Mouse (Mus musculus) liver, postnatal 0 days (tissue): ENCODE results near the gene Myo15b. TPM values are rescaled to one million over a fixed set of nuclear protein-coding genes. Genes with fewer than 3 reads are reported as not detected.

Experiments
- ATAC-seq: fragments of 200-750 bp; cut with Nextera tagmentation; 2 replicates; pipeline ENCODE4 v1.8.0; 2017; ENCODE audit warnings: mild to moderate bottlenecking, moderate library complexity
- DNase-seq: peaks from one replicate; pipeline ENCODE4 v3.0.0-alpha.2; 2016
- H3K27ac ChIP-seq: fragments of 300-500 bp; sonication (generic); 2 replicates; pipeline ENCODE4 v1.5.1; 2014; ENCODE audit warnings: antibody characterized with exemption, moderate library complexity, mild to moderate bottlenecking, low read depth
- H3K27me3 ChIP-seq: fragments of 300-500 bp; sonication (generic); 2 replicates; pipeline ENCODE4 v1.6.1; 2014; ENCODE audit warnings: low read length, control low read depth, mixed read lengths; ENCODE audit not compliant: insufficient read depth
- H3K36me3 ChIP-seq: fragments of 300-500 bp; sonication (generic); replicated peaks from 2 replicates; pipeline ENCODE4 v1.6.1; 2014; ENCODE audit warnings: mild to moderate bottlenecking, control low read depth, low read length, moderate library complexity, mixed read lengths; ENCODE audit not compliant: insufficient read depth
- H3K4me1 ChIP-seq: fragments of 300-500 bp; sonication (generic); 2 replicates; pipeline ENCODE4 v1.6.1; 2014; ENCODE audit warnings: antibody characterized with exemption, mild to moderate bottlenecking, control low read depth; ENCODE audit not compliant: insufficient read depth
- H3K4me2 ChIP-seq: fragments of 300-500 bp; sonication (generic); 2 replicates; pipeline ENCODE4 v1.6.1; 2014; ENCODE audit warnings: low read depth, mild to moderate bottlenecking, low read length, moderate library complexity, mixed read lengths
- H3K4me3 ChIP-seq: fragments of 300-500 bp; sonication (generic); 2 replicates; pipeline ENCODE4 v1.5.1; 2014; ENCODE audit warnings: low read depth, low read length
- H3K9ac ChIP-seq: fragments of 300-500 bp; sonication (generic); replicated peaks from 2 replicates; pipeline ENCODE4 v1.6.1; 2014; ENCODE audit warnings: mild to moderate bottlenecking, moderate library complexity
- H3K9me3 ChIP-seq: fragments of 300-500 bp; sonication (generic); 2 replicates; pipeline ENCODE4 v1.6.1; 2016; ENCODE audit warnings: mild to moderate bottlenecking, control low read depth, low read length, mixed read lengths
- CTCF ChIP-seq: sonication (generic); IDR thresholded peaks from 2 replicates; pipeline ENCODE4 v1.5.1; 2016; ENCODE audit warnings: antibody characterized with exemption, low read depth
- EP300 ChIP-seq: IDR thresholded peaks from 2 replicates; pipeline ENCODE4 v1.6.1; 2016; ENCODE audit warnings: antibody characterized with exemption, low read depth, mild to moderate bottlenecking
- WGBS: fragments of 180-500 bp; shearing (Covaris S2); extraction: QIAGEN DNeasy Blood & Tissue Kit; methylation state at CpG from one replicate; pipeline ENCODE4 v1.1.7; 2014; ENCODE audit not compliant: insufficient replicate concordance; 5-methylcytosine and 5-hydroxymethylcytosine counted together
- polyA plus RNA-seq: library from polyadenylated mRNA; unstranded; fragments of >200 nt; fragmentation: Nextera tagmentation; extraction: Ambion mirVana; gene quantifications from 2 replicates; pipeline ENCODE4 v1.2.1, GENCODE M21; 2015

Myo15b gene
- polyA plus RNA-seq, 1 experiment from 2014 or later: 2.4 TPM

- Histone ChIP-seq H3K9me3 (no peaks in the 10 kb centered on the region), H3K4me1 (peaks cover 11% of the 10 kb centered on the region), H3K4me3 (no peak overlapping the region), H3K36me3 (no peaks in the 10 kb centered on the region), H3K27me3 (no peaks in the 10 kb centered on the region), H3K4me2 (no peak overlapping the region), H3K9ac (no peak overlapping the region), H3K27ac (no peak overlapping the region)
- DNase-seq: no peak
- WGBS: 84% methylated on average over 5 of the region's 5 CpGs
- no peak for ATAC-seq
- TF ChIP-seq CTCF (peak; percentile 39), EP300 (no peak)
Observed at GRCm38 (mm10) chr11:115876438-115876837, 18.2 kb downstream of the Myo15b start.

GRCm38 (mm10) chr11:115877174-115877755, 19.1 kb downstream of the Myo15b start:
- ATAC-seq: peak; percentile 55; the same call in 1 of the 2 replicates

GRCm38 (mm10) chr11:115878071-115878470, 19.9 kb downstream of the Myo15b start:
- DNase-seq (no peak), ATAC-seq (no peak)
- H3K27me3 ChIP-seq: no peaks in the 10 kb centered on the region
- no peaks in the 10 kb centered on the region for H3K36me3 ChIP-seq
- H3K4me1 ChIP-seq: peaks cover 8% of the 10 kb centered on the region
- no peak overlapping the region for H3K4me2 ChIP-seq
- H3K4me3 ChIP-seq: no peak overlapping the region
- 82% methylated on average over 8 of the region's 8 CpGs for WGBS
- H3K27ac ChIP-seq: no peak overlapping the region
- H3K9ac ChIP-seq: no peak overlapping the region
- no peaks in the 10 kb centered on the region for H3K9me3 ChIP-seq
- no peak for TF ChIP-seq EP300
- no peak for TF ChIP-seq CTCF

More at GRCm38 (mm10) chr11:115877174-115877755, 19.1 kb downstream of the Myo15b start:
- TF ChIP-seq CTCF: no peak
- TF ChIP-seq EP300: no peak
- H3K4me1 ChIP-seq: peaks cover 8% of the 10 kb centered on the region
- peak; percentile 49 for DNase-seq
- no peaks in the 10 kb centered on the region for H3K9me3 ChIP-seq
- H3K36me3 ChIP-seq: no peaks in the 10 kb centered on the region
- H3K4me2 ChIP-seq: peak overlapping the region; percentile 15; the same call in 1 of the 2 replicates
- 28% methylated on average over 6 of the region's 6 CpGs for WGBS
- no peak overlapping the region for H3K27ac ChIP-seq
- H3K27me3 ChIP-seq: no peaks in the 10 kb centered on the region
- H3K9ac ChIP-seq: no peak overlapping the region
- no peak overlapping the region for H3K4me3 ChIP-seq

- Histone ChIP-seq H3K9ac (no peak overlapping the region), H3K27me3 (no peaks in the 10 kb centered on the region), H3K4me1 (peaks cover 8% of the 10 kb centered on the region), H3K36me3 (no peaks in the 10 kb centered on the region), H3K4me2 (no peak overlapping the region), H3K9me3 (no peaks in the 10 kb centered on the region), H3K4me3 (no peak overlapping the region), H3K27ac (no peak overlapping the region)
- TF ChIP-seq EP300: no peak
- peak; percentile 97 for TF ChIP-seq CTCF
- DNase-seq: peak; percentile 70
- 0 out of 2 replicates have a peak, but pooled peaks have one; percentile 6 for ATAC-seq
- WGBS: 24% methylated on average over 5 of the region's 5 CpGs
Observed at GRCm38 (mm10) chr11:115881002-115881401, 22.8 kb downstream of the Myo15b start.

GRCm38 (mm10) chr11:115883251-115883650, 25.0 kb downstream of the Myo15b start:
- no peak for TF ChIP-seq EP300
- TF ChIP-seq CTCF: no peak
- no peaks in the 10 kb centered on the region; the same call in 1 of the 2 replicates for H3K4me1 ChIP-seq
- ATAC-seq (no peak), DNase-seq (no peak)
- H3K27me3 ChIP-seq: no peaks in the 10 kb centered on the region
- H3K36me3 ChIP-seq: no peaks in the 10 kb centered on the region
- no peak overlapping the region for H3K9ac ChIP-seq
- no peaks in the 10 kb centered on the region for H3K9me3 ChIP-seq
- no peak overlapping the region for H3K4me3 ChIP-seq
- 44% methylated on average over 13 of the region's 17 CpGs for whole genome bisulfite sequencing
- no peak overlapping the region for H3K27ac ChIP-seq
- H3K4me2 ChIP-seq: no peak overlapping the region

GRCm38 (mm10) chr11:115884361-115884760, 26.2 kb downstream of the Myo15b start:
- DNase-seq: no peak
- H3K36me3 ChIP-seq: no peaks in the 10 kb centered on the region
- no peak for TF ChIP-seq EP300
- TF ChIP-seq CTCF: no peak
- H3K27me3 ChIP-seq: no peaks in the 10 kb centered on the region
- H3K4me3 ChIP-seq: no peak overlapping the region
- H3K27ac ChIP-seq: no peak overlapping the region
- H3K9me3 ChIP-seq: no peaks in the 10 kb centered on the region
- 76% methylated on average over 3 of the region's 3 CpGs for WGBS
- H3K9ac ChIP-seq: no peak overlapping the region
- ATAC-seq: no peak
- H3K4me1 ChIP-seq: no peaks in the 10 kb centered on the region; the same call in 1 of the 2 replicates
- no peak overlapping the region for H3K4me2 ChIP-seq
